Mouse (Mus musculus): ENCODE measurements around the gene Gm10053. TPM values are rescaled to one million over a fixed set of nuclear protein-coding genes. Genes with fewer than 3 reads are reported as not detected.
"Not testable (repeated sequence)": the region's sequence is repeated elsewhere in the genome, so short reads cannot be mapped to it uniquely, and the experiment has no call there.

Gene Gm10053
- polyA plus RNA-seq (2014; fragmentation: Nextera tagmentation; extraction: Ambion mirVana), result 235 and 240 TPM in 2 replicates

- not testable (repeated sequence) for DNase-seq; H3K4me3 ChIP-seq (ENCODE audit: low read depth, low read length); H3K36me3 ChIP-seq (ENCODE audit: insufficient read depth); H3K4me1 ChIP-seq (ENCODE audit: insufficient read depth); H3K27ac ChIP-seq (ENCODE audit: low read depth); H3K9ac ChIP-seq; H3K9me3 ChIP-seq (ENCODE audit: low read depth, low read length); H3K4me2 ChIP-seq; H3K27me3 ChIP-seq (ENCODE audit: insufficient read depth, low read length)
- 59% methylated on average over 23 of the region's 26 CpGs for WGBS
- 0 out of 2 replicates have a peak, but pooled peaks have one; percentile 23 for ATAC-seq (ENCODE audit: insufficient read depth)
Observed at GRCm38 (mm10) chr19:24875129-24875870, at the start of gene Gm10053. TSS of gene Gm10053 (plus strand) at chr19:24875686.

- no peak for DNase-seq
- no peak overlapping the region for H3K27ac ChIP-seq (ENCODE audit: low read depth)
- H3K4me2 ChIP-seq, result no peak overlapping the region
- H3K27me3 ChIP-seq (ENCODE audit: insufficient read depth, low read length), result no peaks in the 10 kb centered on the region
- no peak overlapping the region for H3K4me3 ChIP-seq (ENCODE audit: low read depth, low read length)
- TF ChIP-seq CTCF (IDR thresholded peaks at IDR 0.05; ENCODE audit: low read depth), result no peak
- no peaks in the 10 kb centered on the region for H3K36me3 ChIP-seq (ENCODE audit: insufficient read depth)
- H3K9me3 ChIP-seq (ENCODE audit: low read depth, low read length), result no peaks in the 10 kb centered on the region
- H3K9ac ChIP-seq, result no peak overlapping the region
- 75% methylated on average over 3 of the region's 3 CpGs for WGBS
- H3K4me1 ChIP-seq (ENCODE audit: insufficient read depth), result peaks cover 10% of the 10 kb centered on the region; the same call in 1 of the 2 replicates
- no peak for ATAC-seq (ENCODE audit: insufficient read depth)
Observed at GRCm38 (mm10) chr19:24842080-24842479, 33.4 kb upstream of the Gm10053 start.

- H3K9ac ChIP-seq, result no peak overlapping the region
- peak overlapping the region; percentile 43; the same call in 1 of the 2 replicates for H3K27ac ChIP-seq (ENCODE audit: low read depth)
- TF ChIP-seq CTCF (IDR thresholded peaks at IDR 0.05; ENCODE audit: low read depth), result no peak
- WGBS, result 20% methylated on average over 7 of the region's 7 CpGs
- DNase-seq, result peak; percentile 82
- H3K27me3 ChIP-seq (ENCODE audit: insufficient read depth, low read length), result no peaks in the 10 kb centered on the region
- peak overlapping the region; percentile 4; the same call in 1 of the 2 replicates for H3K4me2 ChIP-seq
- H3K36me3 ChIP-seq (ENCODE audit: insufficient read depth), result no peaks in the 10 kb centered on the region
- no peaks in the 10 kb centered on the region for H3K9me3 ChIP-seq (ENCODE audit: low read depth, low read length)
- peak; percentile 91 for ATAC-seq (ENCODE audit: insufficient read depth)
- no peak overlapping the region for H3K4me3 ChIP-seq (ENCODE audit: low read depth, low read length)
- peaks cover 16% of the 10 kb centered on the region for H3K4me1 ChIP-seq (ENCODE audit: insufficient read depth)
Observed at GRCm38 (mm10) chr19:24845007-24845546, 30.4 kb upstream of the Gm10053 start.

- no peaks in the 10 kb centered on the region for H3K36me3 ChIP-seq (ENCODE audit: insufficient read depth)
- no peak overlapping the region for H3K27ac ChIP-seq (ENCODE audit: low read depth)
- H3K4me3 ChIP-seq (ENCODE audit: low read depth, low read length), result no peak overlapping the region
- no peaks in the 10 kb centered on the region for H3K9me3 ChIP-seq (ENCODE audit: low read depth, low read length)
- DNase-seq, result peak; percentile 27
- peaks cover 21% of the 10 kb centered on the region for H3K4me1 ChIP-seq (ENCODE audit: insufficient read depth)
- 36% methylated on average over 7 of the region's 7 CpGs for WGBS
- H3K4me2 ChIP-seq, result no peak overlapping the region
- no peak overlapping the region for H3K9ac ChIP-seq
- no peak for ATAC-seq (ENCODE audit: insufficient read depth)
- TF ChIP-seq CTCF (IDR thresholded peaks at IDR 0.05; ENCODE audit: low read depth), result no peak
- H3K27me3 ChIP-seq (ENCODE audit: insufficient read depth, low read length), result no peaks in the 10 kb centered on the region
Observed at GRCm38 (mm10) chr19:24848345-24848744, 27.1 kb upstream of the Gm10053 start.

GRCm38 (mm10) chr19:24848844-24849243 is 26.6 kb upstream of the Gm10053 start:
- no peak overlapping the region for H3K4me2 ChIP-seq
- no peaks in the 10 kb centered on the region for H3K9me3 ChIP-seq (ENCODE audit: low read depth, low read length)
- ATAC-seq (ENCODE audit: insufficient read depth), result no peak
- DNase-seq, result no peak
- peaks cover 21% of the 10 kb centered on the region for H3K4me1 ChIP-seq (ENCODE audit: insufficient read depth)
- TF ChIP-seq CTCF (IDR thresholded peaks at IDR 0.05; ENCODE audit: low read depth), result no peak
- no peaks in the 10 kb centered on the region for H3K27me3 ChIP-seq (ENCODE audit: insufficient read depth, low read length)
- no peak overlapping the region for H3K9ac ChIP-seq
- H3K27ac ChIP-seq (ENCODE audit: low read depth), result peak overlapping the region; percentile 10; the same call in 1 of the 2 replicates
- no peak overlapping the region for H3K4me3 ChIP-seq (ENCODE audit: low read depth, low read length)
- 74% methylated on average over 2 of the region's 2 CpGs for WGBS
- no peaks in the 10 kb centered on the region for H3K36me3 ChIP-seq (ENCODE audit: insufficient read depth)

GRCm38 (mm10) chr19:24851456-24852315 is 23.8 kb upstream of the Gm10053 start:
- H3K9ac ChIP-seq, result no peak overlapping the region
- TF ChIP-seq CTCF (IDR thresholded peaks at IDR 0.05; ENCODE audit: low read depth), result no peak
- no peaks in the 10 kb centered on the region for H3K36me3 ChIP-seq (ENCODE audit: insufficient read depth)
- peak; percentile 90 for DNase-seq
- peak overlapping the region; percentile 39 for H3K27ac ChIP-seq (ENCODE audit: low read depth)
- peaks cover 11% of the 10 kb centered on the region for H3K4me1 ChIP-seq (ENCODE audit: insufficient read depth)
- WGBS, result 43% methylated on average over 21 of the region's 21 CpGs
- peak overlapping the region; percentile 50 for H3K4me2 ChIP-seq
- ATAC-seq (ENCODE audit: insufficient read depth), result peak; percentile 80
- no peaks in the 10 kb centered on the region for H3K9me3 ChIP-seq (ENCODE audit: low read depth, low read length)
- H3K4me3 ChIP-seq (ENCODE audit: low read depth, low read length), result no peak overlapping the region
- no peaks in the 10 kb centered on the region for H3K27me3 ChIP-seq (ENCODE audit: insufficient read depth, low read length)
